Mouse (Mus musculus) liver, postnatal 0 days (tissue): ENCODE results near the gene Rasgef1b.

ENCODE experiments used
- CTCF ChIP-seq: sonication (generic); IDR thresholded peaks from 2 replicates; pipeline ENCODE4 v1.5.1; 2016; ENCODE audit warnings: antibody characterized with exemption, low read depth
- EP300 ChIP-seq: IDR thresholded peaks from 2 replicates; pipeline ENCODE4 v1.6.1; 2016; ENCODE audit warnings: antibody characterized with exemption, low read depth, mild to moderate bottlenecking

- TF ChIP-seq CTCF (no peak), EP300 (no peak)
Measured at GRCm38 (mm10) chr5:99582055-99582454, 146.8 kb downstream of the Rasgef1b start.
